Mouse (Mus musculus) liver, embryonic 16.5 days (tissue): ENCODE results near the gene Tacc2. TPM values are rescaled to one million over a fixed set of nuclear protein-coding genes. Genes with fewer than 3 reads are reported as not detected.

Source experiments
- ATAC-seq: fragments of 200-750 bp; cut with Nextera tagmentation; 2 replicates; pipeline ENCODE4 v1.8.0; 2017; ENCODE audit warnings: low read depth, mild to moderate bottlenecking, moderate number of reproducible peaks, moderate library complexity
- H3K27ac ChIP-seq: fragments of 300-500 bp; sonication (generic); 2 replicates; pipeline ENCODE4 v1.5.1; 2014; ENCODE audit warnings: mild to moderate bottlenecking, low read length
- H3K27me3 ChIP-seq: fragments of 300-500 bp; sonication (generic); 2 replicates; pipeline ENCODE4 v1.6.1; 2014; ENCODE audit warnings: low read depth, low read length, mixed read lengths; ENCODE audit not compliant: control insufficient read depth, insufficient read depth
- H3K36me3 ChIP-seq: fragments of 300-500 bp; sonication (generic); 2 replicates; pipeline ENCODE4 v1.6.1; 2014; ENCODE audit warnings: mild to moderate bottlenecking; ENCODE audit not compliant: control insufficient read depth, insufficient read depth
- H3K4me1 ChIP-seq: fragments of 300-500 bp; sonication (generic); 2 replicates; pipeline ENCODE4 v1.6.1; 2014; ENCODE audit warnings: low read depth, low read length, mixed read lengths; ENCODE audit not compliant: control insufficient read depth
- H3K4me2 ChIP-seq: fragments of 300-500 bp; sonication (generic); 2 replicates; pipeline ENCODE4 v1.6.1; 2014; ENCODE audit warnings: low read depth, low read length, mixed read lengths
- H3K4me3 ChIP-seq: fragments of 300-500 bp; sonication (generic); 2 replicates; pipeline ENCODE4 v1.5.1; 2014; ENCODE audit warnings: low read depth, mild to moderate bottlenecking, low read length
- H3K9ac ChIP-seq: fragments of 300-500 bp; sonication (generic); 2 replicates; pipeline ENCODE4 v1.6.1; 2014; ENCODE audit warnings: low read depth, low read length
- H3K9me3 ChIP-seq: fragments of 300-500 bp; sonication (generic); replicated peaks from 2 replicates; pipeline ENCODE4 v1.6.1; 2016; ENCODE audit warnings: low read length; ENCODE audit not compliant: control insufficient read depth
- WGBS: fragments of 180-500 bp; shearing (Covaris S2); extraction: QIAGEN DNeasy Blood & Tissue Kit; methylation state at CpG from one replicate; pipeline ENCODE4 v1.1.7; 2014; ENCODE audit not compliant: insufficient replicate concordance; 5-methylcytosine and 5-hydroxymethylcytosine counted together
- polyA plus RNA-seq: library from polyadenylated mRNA; unstranded; fragments of >200 nt; fragmentation: Nextera tagmentation; extraction: Ambion mirVana; gene quantifications from 2 replicates; pipeline ENCODE4 v1.2.1, GENCODE M21; 2015

The Tacc2 gene
- polyA plus RNA-seq, 1 experiment from 2014 or later, result 3.3 TPM

- Histone ChIP-seq H3K27ac (no peak overlapping the region), H3K4me2 (no peak overlapping the region), H3K9me3 (no peaks in the 10 kb centered on the region), H3K4me1 (no peaks in the 10 kb centered on the region), H3K27me3 (no peaks in the 10 kb centered on the region), H3K36me3 (no peaks in the 10 kb centered on the region), H3K9ac (no peak overlapping the region), H3K4me3 (no peak overlapping the region)
- 41% methylated on average over 17 of the region's 17 CpGs for WGBS
- no peak for ATAC-seq
Measured at GRCm38 (mm10) chr7:130762071-130762897, 185.0 kb downstream of the Tacc2 start.

- H3K27me3 ChIP-seq, result no peaks in the 10 kb centered on the region
- no peaks in the 10 kb centered on the region for H3K36me3 ChIP-seq
- no peak for ATAC-seq
- H3K4me3 ChIP-seq, result no peak overlapping the region
- no peak overlapping the region for H3K27ac ChIP-seq
- no peaks in the 10 kb centered on the region for H3K4me1 ChIP-seq
- no peak overlapping the region for H3K4me2 ChIP-seq
- WGBS, result 81% methylated on average over 17 of the region's 17 CpGs
- no peaks in the 10 kb centered on the region for H3K9me3 ChIP-seq
- no peak overlapping the region for H3K9ac ChIP-seq
Measured at GRCm38 (mm10) chr7:130764160-130764559, 186.9 kb downstream of the Tacc2 start.

- no peak overlapping the region for H3K9ac ChIP-seq
- H3K27ac ChIP-seq, result no peak overlapping the region
- no peaks in the 10 kb centered on the region for H3K4me1 ChIP-seq
- no peak for ATAC-seq
- 70% methylated on average over 30 of the region's 30 CpGs for WGBS
- no peaks in the 10 kb centered on the region for H3K9me3 ChIP-seq
- no peak overlapping the region for H3K4me2 ChIP-seq
- H3K27me3 ChIP-seq, result no peaks in the 10 kb centered on the region
- no peaks in the 10 kb centered on the region for H3K36me3 ChIP-seq
- H3K4me3 ChIP-seq, result no peak overlapping the region
Measured at GRCm38 (mm10) chr7:130766411-130767170, 189.4 kb downstream of the Tacc2 start.

GRCm38 (mm10) chr7:130768151-130768550 is 190.9 kb downstream of the Tacc2 start:
- Histone ChIP-seq H3K9ac (no peak overlapping the region), H3K27ac (no peak overlapping the region), H3K4me2 (no peak overlapping the region), H3K4me3 (no peak overlapping the region), H3K27me3 (no peaks in the 10 kb centered on the region), H3K4me1 (peaks cover 2% of the 10 kb centered on the region; the same call in 1 of the 2 replicates), H3K9me3 (no peaks in the 10 kb centered on the region), H3K36me3 (no peaks in the 10 kb centered on the region)
- WGBS, result 51% methylated on average over 4 of the region's 4 CpGs
- ATAC-seq, result no peak

- no peak for ATAC-seq
- WGBS, result 23% methylated on average over 3 of the region's 3 CpGs
- H3K9ac ChIP-seq, result no peak overlapping the region
Measured at GRCm38 (mm10) chr7:130770707-130771106, 193.5 kb downstream of the Tacc2 start.

GRCm38 (mm10) chr7:130773171-130773830 is 196.1 kb downstream of the Tacc2 start:
- no peaks in the 10 kb centered on the region for H3K36me3 ChIP-seq
- no peaks in the 10 kb centered on the region for H3K9me3 ChIP-seq
- peaks cover 2% of the 10 kb centered on the region for H3K4me1 ChIP-seq
- no peaks in the 10 kb centered on the region for H3K27me3 ChIP-seq
- peak; percentile 64 for ATAC-seq
- 54% methylated on average over 11 of the region's 11 CpGs for WGBS
- H3K9ac ChIP-seq, result no peak overlapping the region
- no peak overlapping the region for H3K27ac ChIP-seq
- H3K4me2 ChIP-seq, result no peak overlapping the region
- H3K4me3 ChIP-seq, result no peak overlapping the region

More at GRCm38 (mm10) chr7:130770707-130771106, 193.5 kb downstream of the Tacc2 start:
- Histone ChIP-seq H3K4me3 (no peak overlapping the region), H3K36me3 (no peaks in the 10 kb centered on the region), H3K4me2 (no peak overlapping the region), H3K9me3 (no peaks in the 10 kb centered on the region), H3K27ac (no peak overlapping the region), H3K27me3 (no peaks in the 10 kb centered on the region), H3K4me1 (peaks cover 2% of the 10 kb centered on the region)

GRCm38 (mm10) chr7:130773914-130774630 is 196.8 kb downstream of the Tacc2 start, which contains the start of gene Btbd16:
Btbd16 (plus strand) TSS chr7:130774069.
- Histone ChIP-seq H3K4me1 (peaks cover 2% of the 10 kb centered on the region), H3K27me3 (no peaks in the 10 kb centered on the region), H3K36me3 (no peaks in the 10 kb centered on the region), H3K9ac (no peak within 1 kb of the TSS), H3K4me3 (no peak within 1 kb of the TSS), H3K4me2 (no peak within 1 kb of the TSS), H3K9me3 (no peaks in the 10 kb centered on the region), H3K27ac (no peak within 1 kb of the TSS)
- 32% methylated on average over 9 of the region's 9 CpGs for WGBS
- no peak for ATAC-seq

DNA sequence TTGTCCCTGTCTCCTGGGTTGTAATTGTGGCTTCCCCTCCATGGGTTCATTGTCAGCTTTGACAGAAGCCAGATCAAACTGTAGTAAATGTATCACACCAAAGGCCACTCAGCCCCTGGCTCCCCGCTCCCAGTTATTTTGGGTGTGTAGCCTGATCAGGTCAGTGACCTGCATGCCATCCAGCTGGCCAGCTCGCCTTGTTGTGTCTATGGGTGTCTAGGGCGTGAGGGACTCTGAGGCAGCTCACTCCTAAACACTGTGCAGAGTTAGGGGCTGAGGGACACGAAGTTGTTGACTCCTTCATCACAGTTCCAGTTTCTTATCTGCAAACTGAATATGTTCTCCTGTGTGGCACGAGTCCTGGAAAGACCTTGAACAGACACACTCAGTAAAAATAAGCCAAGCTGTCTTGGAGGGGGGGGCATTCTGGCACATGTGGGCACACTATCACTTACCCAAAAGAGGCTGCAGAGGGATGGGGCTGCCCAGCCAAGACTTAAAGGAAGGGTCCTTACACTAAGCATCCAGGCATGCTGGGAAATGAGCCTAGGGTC is 203.7 kb downstream of the Tacc2 start:
- H3K27ac ChIP-seq, result no peak overlapping the region
- H3K4me1 ChIP-seq, result no peaks in the 10 kb centered on the region
- H3K4me3 ChIP-seq, result no peak overlapping the region
- H3K36me3 ChIP-seq, result no peaks in the 10 kb centered on the region
- no peak for ATAC-seq
- H3K9me3 ChIP-seq, result no peaks in the 10 kb centered on the region
- H3K9ac ChIP-seq, result no peak overlapping the region
- WGBS, result 41% methylated on average over 5 of the region's 5 CpGs
- H3K27me3 ChIP-seq, result no peaks in the 10 kb centered on the region
- H3K4me2 ChIP-seq, result no peak overlapping the region
